Mouse (Mus musculus): Measurements from ENCODE around the gene Kat5.

DNA sequence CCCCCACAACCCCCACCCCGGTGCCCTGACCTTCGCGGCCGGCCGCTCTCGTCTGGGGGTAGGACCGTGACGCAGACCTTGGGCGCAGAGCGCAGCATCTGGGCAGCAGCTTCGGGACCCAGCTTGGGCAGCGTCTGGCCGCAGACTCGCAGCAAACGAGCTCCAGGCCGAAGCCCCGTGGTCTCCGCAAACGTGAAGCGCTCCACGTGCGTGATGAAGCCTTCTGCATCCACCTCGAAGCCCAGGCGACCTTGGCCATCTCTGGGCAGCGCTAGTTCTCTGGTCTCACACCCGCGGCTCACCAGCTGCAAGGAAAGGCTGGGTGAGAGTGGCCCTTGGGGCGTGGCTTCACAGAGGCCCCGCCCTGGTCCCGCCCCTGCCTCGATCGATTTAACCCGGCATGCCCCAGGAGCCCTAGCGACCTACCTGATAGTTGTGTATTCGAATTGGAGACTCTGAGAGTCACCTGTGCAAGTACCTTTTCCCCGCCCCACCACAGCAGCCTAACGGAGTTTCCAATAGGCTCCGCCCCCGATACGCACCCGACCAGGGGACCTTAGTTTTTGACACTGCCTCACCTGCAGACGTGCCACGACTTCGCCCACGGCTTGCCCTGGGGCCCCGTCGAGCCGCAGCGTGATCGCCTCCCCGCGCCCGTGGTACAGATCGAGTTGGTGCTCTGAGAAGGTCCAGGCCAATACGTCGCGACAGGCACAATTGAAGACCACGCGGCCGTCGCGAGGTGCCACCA is 44.1 kb upstream of the Kat5 start:
- TF ChIP-seq POLR2A (IDR thresholded peaks at IDR 0.05; ENCODE audit: low read depth, low read length) (no peak), CTCF (IDR thresholded peaks at IDR 0.05; ENCODE audit: extremely low read depth, insufficient read length, insufficient replicate concordance, low read depth, low read length) (no peak)

All from small intestine, adult 2 months (tissue).